Mouse (Mus musculus) E14TG2a.4 (cell line): ENCODE data around the gene Alcam.

Experiments
- H3K27me3 ChIP-seq: 2 replicates; pipeline ENCODE4 v1.6.1; 2014; ENCODE audit warnings: low read length, control low read depth; ENCODE audit not compliant: insufficient read depth
- H3K36me3 ChIP-seq: 2 replicates; pipeline ENCODE4 v1.6.1; 2014; ENCODE audit warnings: low read length, control low read depth; ENCODE audit not compliant: insufficient read depth
- H3K4me1 ChIP-seq: replicated peaks from 2 replicates; pipeline ENCODE4 v1.6.1; 2014; ENCODE audit warnings: low read depth, low read length, control low read depth
- H3K4me3 ChIP-seq: replicated peaks from 2 replicates; pipeline ENCODE4 v1.5.1; 2014; ENCODE audit warnings: mild to moderate bottlenecking, low read length
- H3K9me3 ChIP-seq: 2 replicates; pipeline ENCODE4 v1.6.1; 2014; ENCODE audit warnings: low read length, control low read depth
- CTCF ChIP-seq: conservative IDR thresholded peaks from 2 replicates; pipeline ENCODE4 v1.5.1; 2014; ENCODE audit warnings: low read length
- NANOG ChIP-seq: IDR thresholded peaks from 2 replicates; pipeline ENCODE4 v1.6.1; 2014; ENCODE audit warnings: borderline replicate concordance, low read length, mixed read lengths
- POU5F1 ChIP-seq: IDR thresholded peaks from 2 replicates; pipeline ENCODE4 v1.6.1; 2014; ENCODE audit warnings: low read length, borderline replicate concordance

The Alcam gene

DNA sequence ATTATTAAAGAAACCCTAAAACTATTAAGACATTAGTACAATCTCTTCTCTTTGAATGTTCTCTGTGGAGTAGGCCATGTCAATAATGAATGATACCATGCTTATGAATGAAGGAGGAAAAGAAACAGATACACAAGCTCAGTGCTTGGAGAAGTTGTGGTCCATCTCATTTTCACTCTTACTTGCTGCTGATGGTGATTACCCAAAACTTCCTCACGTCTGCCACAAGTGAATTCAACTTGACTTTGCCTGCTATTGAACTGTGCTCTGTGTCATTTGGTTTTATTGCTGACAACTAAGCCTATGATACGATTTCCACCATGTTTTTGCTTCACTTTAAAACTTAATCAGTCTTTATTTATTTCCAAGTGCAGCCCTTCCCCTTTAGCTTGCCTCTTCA lies 22.3 kb downstream of the Alcam start:
- TF ChIP-seq POU5F1 (no peak), CTCF (no peak), NANOG (no peak)
- Histone ChIP-seq H3K36me3 (no peaks in the 10 kb centered on the region), H3K4me3 (no peak overlapping the region), H3K9me3 (no peaks in the 10 kb centered on the region), H3K4me1 (no peaks in the 10 kb centered on the region), H3K27me3 (no peaks in the 10 kb centered on the region)

DNA sequence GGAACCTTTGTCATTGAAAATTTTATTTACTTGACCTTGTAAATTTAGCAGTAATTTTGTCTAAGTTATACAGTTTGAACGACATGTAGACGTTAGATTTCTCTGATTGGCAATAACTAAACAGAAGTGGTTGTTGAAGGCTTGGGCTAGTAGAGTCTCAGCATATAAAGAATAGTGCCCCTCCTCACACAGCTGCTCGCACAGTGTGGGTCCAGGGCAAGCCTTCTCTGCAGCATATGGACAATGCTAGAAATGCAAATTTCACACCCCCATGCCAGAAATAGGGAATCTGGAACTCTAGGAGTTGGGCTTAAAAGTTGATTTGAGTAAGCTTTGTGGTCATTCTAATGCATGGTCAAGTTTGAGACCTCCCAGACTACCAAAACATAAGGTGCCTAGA lies 23.8 kb downstream of the Alcam start:
- Histone ChIP-seq H3K36me3 (no peaks in the 10 kb centered on the region), H3K27me3 (no peaks in the 10 kb centered on the region), H3K4me1 (no peaks in the 10 kb centered on the region), H3K9me3 (no peaks in the 10 kb centered on the region), H3K4me3 (no peak overlapping the region)
- no peak for TF ChIP-seq NANOG
- TF ChIP-seq CTCF, result no peak
- no peak for TF ChIP-seq POU5F1

DNA sequence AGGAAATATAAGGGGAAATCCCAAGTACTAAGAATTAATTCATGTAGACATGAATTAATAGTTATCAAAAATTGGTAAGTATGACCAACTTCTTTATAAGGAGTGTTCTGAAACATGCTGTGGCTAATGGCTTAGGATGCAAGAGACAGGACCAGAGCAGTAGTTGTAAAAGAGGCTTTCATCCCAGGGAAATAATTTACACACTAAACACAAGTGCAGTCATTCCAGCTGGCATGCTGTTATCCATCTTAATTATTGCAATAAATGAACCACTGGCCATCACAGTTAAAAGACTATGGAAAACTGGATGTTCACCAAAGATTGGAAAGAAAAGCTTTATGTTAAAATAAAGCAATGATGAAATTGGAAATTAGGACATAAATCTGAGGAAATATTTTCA lies 24.2 kb downstream of the Alcam start:
- TF ChIP-seq NANOG (no peak), CTCF (no peak), POU5F1 (no peak)

GRCm38 (mm10) chr16:52428505-52428904 lies 25.4 kb downstream of the Alcam start:
- no peak overlapping the region for H3K4me3 ChIP-seq
- H3K36me3 ChIP-seq, result no peaks in the 10 kb centered on the region
- H3K4me1 ChIP-seq, result no peaks in the 10 kb centered on the region
- no peak for TF ChIP-seq CTCF
- no peak for TF ChIP-seq NANOG
- TF ChIP-seq POU5F1, result no peak
- no peaks in the 10 kb centered on the region for H3K27me3 ChIP-seq
- H3K9me3 ChIP-seq, result no peaks in the 10 kb centered on the region

More for the DNA sequence above, 24.2 kb downstream of the Alcam start:
- Histone ChIP-seq H3K4me3 (no peak overlapping the region), H3K36me3 (no peaks in the 10 kb centered on the region), H3K27me3 (no peaks in the 10 kb centered on the region), H3K9me3 (no peaks in the 10 kb centered on the region), H3K4me1 (no peaks in the 10 kb centered on the region)

GRCm38 (mm10) chr16:52418568-52419158 lies 35.2 kb downstream of the Alcam start:
- no peaks in the 10 kb centered on the region for H3K4me1 ChIP-seq
- no peak for TF ChIP-seq NANOG
- no peak for TF ChIP-seq POU5F1
- TF ChIP-seq CTCF, result no peak
- no peaks in the 10 kb centered on the region for H3K36me3 ChIP-seq
- no peak overlapping the region for H3K4me3 ChIP-seq
- no peaks in the 10 kb centered on the region for H3K9me3 ChIP-seq
- no peaks in the 10 kb centered on the region for H3K27me3 ChIP-seq

DNA sequence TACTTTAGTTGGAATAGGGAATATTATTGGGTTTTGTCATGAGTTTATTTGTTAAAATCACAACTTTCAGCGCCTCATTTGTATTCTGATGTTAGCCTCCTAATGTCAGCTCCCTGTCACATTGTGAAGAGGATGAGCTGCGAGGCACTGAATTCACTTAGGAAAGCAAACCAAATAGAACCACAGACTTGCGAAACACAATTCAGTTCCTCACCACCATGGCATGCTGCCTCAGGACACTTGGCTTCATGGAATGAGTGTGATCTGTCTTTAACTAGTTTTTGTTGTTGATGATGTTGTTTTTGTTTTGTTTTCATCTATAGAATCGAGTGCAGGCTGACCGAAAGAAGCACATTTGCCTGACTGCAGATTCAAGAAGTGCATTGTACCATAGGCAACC lies 35.9 kb downstream of the Alcam start:
- TF ChIP-seq CTCF, result no peak
- no peak for TF ChIP-seq NANOG
- TF ChIP-seq POU5F1, result no peak
- Histone ChIP-seq H3K4me1 (no peaks in the 10 kb centered on the region), H3K36me3 (no peaks in the 10 kb centered on the region), H3K9me3 (no peaks in the 10 kb centered on the region), H3K27me3 (no peaks in the 10 kb centered on the region), H3K4me3 (no peak overlapping the region)

DNA sequence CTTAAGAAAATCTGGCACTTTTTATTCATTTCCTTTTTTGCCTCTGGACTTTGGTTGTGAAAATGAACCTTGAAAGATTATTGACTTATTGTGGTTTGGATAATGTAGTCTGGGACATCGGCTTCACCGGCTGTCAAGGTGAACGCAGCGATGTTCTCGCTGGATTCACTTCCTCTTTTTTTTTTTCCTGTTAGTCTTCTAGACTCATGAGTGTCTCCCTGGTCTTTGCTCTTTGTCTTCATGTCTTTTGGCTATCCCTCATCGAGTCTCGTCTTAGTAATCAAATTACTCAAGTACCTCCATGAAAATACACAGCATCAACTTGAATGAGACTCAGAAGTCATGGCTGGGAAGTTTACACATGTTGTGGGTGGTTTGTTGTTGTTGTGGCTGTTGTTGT lies 36.7 kb downstream of the Alcam start:
- TF ChIP-seq NANOG (no peak), CTCF (no peak), POU5F1 (no peak)
- H3K4me3 ChIP-seq, result no peak overlapping the region
- no peaks in the 10 kb centered on the region for H3K36me3 ChIP-seq
- H3K9me3 ChIP-seq, result no peaks in the 10 kb centered on the region
- H3K4me1 ChIP-seq, result no peaks in the 10 kb centered on the region
- no peaks in the 10 kb centered on the region for H3K27me3 ChIP-seq

DNA sequence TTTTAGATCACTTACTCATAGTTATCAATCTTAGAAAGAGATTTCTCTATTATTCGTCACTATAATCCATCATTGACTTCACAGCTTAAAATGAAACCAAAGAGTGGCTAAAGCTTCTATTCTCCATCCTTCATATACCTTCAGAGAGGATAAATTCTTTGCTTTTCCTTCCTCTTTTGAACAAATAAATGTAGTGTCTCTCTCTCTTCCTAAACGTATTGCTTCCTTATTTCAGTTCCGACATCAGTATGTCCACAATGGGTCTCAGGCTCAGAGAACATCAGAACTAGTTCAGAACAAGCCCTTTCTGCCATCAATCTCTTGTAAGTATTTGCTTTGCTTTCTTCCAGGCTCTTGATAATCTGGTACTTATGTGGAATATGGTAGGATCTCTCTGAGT lies 40.2 kb downstream of the Alcam start:
- Histone ChIP-seq H3K36me3 (no peaks in the 10 kb centered on the region), H3K4me3 (no peak overlapping the region), H3K9me3 (no peaks in the 10 kb centered on the region), H3K4me1 (no peaks in the 10 kb centered on the region), H3K27me3 (no peaks in the 10 kb centered on the region)
- TF ChIP-seq CTCF (no peak), POU5F1 (no peak), NANOG (no peak)

GRCm38 (mm10) chr16:52406072-52406471 lies 47.8 kb downstream of the Alcam start:
- Histone ChIP-seq H3K9me3 (no peaks in the 10 kb centered on the region), H3K4me1 (no peaks in the 10 kb centered on the region), H3K27me3 (no peaks in the 10 kb centered on the region), H3K36me3 (no peaks in the 10 kb centered on the region), H3K4me3 (no peak overlapping the region)
- TF ChIP-seq POU5F1 (no peak), NANOG (no peak), CTCF (no peak)
